Mouse (Mus musculus) bone marrow, adult 2 months (tissue): ENCODE data around the gene Msmp.

Experiments
- CTCF ChIP-seq: fragments of 200-500 bp; IDR thresholded peaks from 2 replicates; pipeline ENCODE4 v1.5.1; 2011; ENCODE audit warnings: low read length, control low read depth; ENCODE audit not compliant: control insufficient read depth, insufficient read depth
- POLR2A ChIP-seq: fragments of 200-500 bp; IDR thresholded peaks from 2 replicates; pipeline ENCODE4 v1.6.1; 2011; ENCODE audit warnings: low read depth, mild to moderate bottlenecking, control low read depth, low read length, borderline replicate concordance; ENCODE audit not compliant: control insufficient read depth

DNA sequence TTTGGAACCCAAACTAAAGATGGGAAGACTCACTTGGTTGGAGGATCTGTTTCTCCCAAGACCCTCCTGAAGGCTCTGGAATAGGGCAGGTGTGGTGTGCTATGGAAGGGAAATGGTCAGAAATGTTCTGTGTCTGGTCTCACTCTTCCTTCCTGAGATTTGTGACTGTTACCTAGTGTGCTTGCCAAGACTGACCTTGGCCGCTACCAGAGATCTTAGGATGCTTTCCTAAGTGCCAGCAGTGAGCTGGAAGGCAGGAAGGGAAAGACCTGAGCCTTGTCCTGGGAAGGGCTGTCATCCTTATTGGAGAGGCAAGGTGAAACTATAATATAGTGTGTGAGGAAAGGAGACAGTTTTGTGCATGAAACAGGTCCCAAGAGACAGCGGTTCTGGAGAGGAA, 49.4 kb upstream of the Msmp start:
- TF ChIP-seq CTCF = no peak
- TF ChIP-seq POLR2A = no peak
